Mouse (Mus musculus): ENCODE results near the gene Cd320.

- TF ChIP-seq CTCF (IDR thresholded peaks at IDR 0.05; ENCODE audit: low read depth, low read length): no peak
- no peak for TF ChIP-seq POLR2A (IDR thresholded peaks at IDR 0.05; ENCODE audit: borderline replicate concordance, low read depth, low read length)
These were observed 1.3 kb downstream of the Cd320 start for GRCm38 (mm10) chr17:33844196-33844595.

Data from bone marrow macrophage, adult 2 months (primary cell).